Mouse (Mus musculus) lung, postnatal 0 days (tissue): Measurements from ENCODE around the gene Cfap299.

ENCODE experiments used
- CTCF ChIP-seq: IDR thresholded peaks from 2 replicates; pipeline ENCODE4 v1.5.1; 2016; ENCODE audit warnings: antibody characterized with exemption, mild to moderate bottlenecking
- EP300 ChIP-seq: IDR thresholded peaks from 2 replicates; pipeline ENCODE4 v1.6.1; 2016; ENCODE audit warnings: antibody characterized with exemption, mild to moderate bottlenecking, control low read depth

DNA sequence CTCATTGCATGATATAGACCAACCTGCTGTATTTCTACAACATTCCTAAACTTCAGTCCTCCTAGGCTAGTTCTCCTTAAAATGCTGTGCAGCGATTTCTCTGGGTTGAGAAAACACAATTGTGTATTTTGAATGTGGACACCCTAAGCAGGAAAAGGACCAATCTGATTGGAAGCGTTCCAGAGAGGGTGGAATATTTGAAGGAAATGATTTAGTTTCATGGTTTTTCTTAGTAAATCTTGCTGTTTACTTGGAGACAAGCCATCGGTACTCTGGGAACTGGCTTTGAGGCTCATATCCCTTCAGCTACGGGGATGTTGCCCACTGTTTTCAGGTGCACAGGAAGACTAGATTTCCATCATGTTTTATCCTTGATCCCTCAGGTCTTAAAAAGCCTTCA is 288.3 kb downstream of the Cfap299 start:
- no peak for TF ChIP-seq CTCF
- TF ChIP-seq EP300, result no peak
